Mouse (Mus musculus) naive thymus-derived CD4-positive, alpha-beta T cell, adult 2 months (primary cell): ENCODE measurements at regions not wholly inside any gene's neighbourhood (a gene's known extent, or its start where the extent isn't known, plus 50 kb on each side); places are given as distances from the start of the nearest gene placed in this dataset.

Source experiments
- DNase-seq: peaks from one replicate; pipeline ENCODE4 v3.0.0-alpha.2; 2011; ENCODE audit warnings: low read depth

GRCm38 (mm10) chr10:84088799-84089778, 351.3 kb downstream of the Nuak1 start:
- DNase-seq, result no peak

GRCm38 (mm10) chr10:84093919-84094318, 346.5 kb downstream of the Nuak1 start:
- DNase-seq, result no peak

- DNase-seq, result no peak
Measured at GRCm38 (mm10) chr10:84097196-84097595, 343.2 kb downstream of the Nuak1 start.

- no peak for DNase-seq
Measured at GRCm38 (mm10) chr10:84103985-84104384, 336.4 kb downstream of the Nuak1 start.

GRCm38 (mm10) chr10:84104556-84104955, 335.8 kb downstream of the Nuak1 start:
- DNase-seq, result no peak

- DNase-seq, result no peak
Measured at GRCm38 (mm10) chr10:84109680-84110371, 330.6 kb downstream of the Nuak1 start.

GRCm38 (mm10) chr10:84110372-84110985, 329.9 kb downstream of the Nuak1 start:
- DNase-seq, result no peak

- no peak for DNase-seq
Measured at GRCm38 (mm10) chr10:84111502-84111901, 328.9 kb downstream of the Nuak1 start.

- no peak for DNase-seq
Measured at GRCm38 (mm10) chr10:84111909-84112308, 328.5 kb downstream of the Nuak1 start.

- no peak for DNase-seq
Measured at GRCm38 (mm10) chr10:84119952-84120550, 320.3 kb downstream of the Nuak1 start.

GRCm38 (mm10) chr10:84137019-84137658, 303.3 kb downstream of the Nuak1 start:
- DNase-seq, result no peak

GRCm38 (mm10) chr10:84142741-84143454, 297.5 kb downstream of the Nuak1 start:
- DNase-seq, result no peak

GRCm38 (mm10) chr10:84143674-84144343, 296.6 kb downstream of the Nuak1 start:
- DNase-seq, result no peak

- no peak for DNase-seq
Measured at GRCm38 (mm10) chr10:84144344-84144687, 296.1 kb downstream of the Nuak1 start.

GRCm38 (mm10) chr10:84147305-84147984, 293.0 kb downstream of the Nuak1 start:
- DNase-seq, result no peak

- DNase-seq, result no peak
Measured at GRCm38 (mm10) chr10:84163752-84164151, 276.6 kb downstream of the Nuak1 start.

- DNase-seq, result no peak
Measured at GRCm38 (mm10) chr10:84165832-84166567, 274.4 kb downstream of the Nuak1 start.

GRCm38 (mm10) chr10:84166568-84166905, 273.9 kb downstream of the Nuak1 start:
- DNase-seq, result no peak

- DNase-seq, result no peak
Measured at GRCm38 (mm10) chr10:84172828-84173321, 267.5 kb downstream of the Nuak1 start.
